Mouse (Mus musculus) myocyte (in vitro differentiated cells): ENCODE measurements around the gene Eepd1. TPM values are rescaled to one million over a fixed set of nuclear protein-coding genes. Genes with fewer than 3 reads are reported as not detected.

Experiments used
- H3K27me3 ChIP-seq: one replicate; pipeline ENCODE4 v1.6.1; 2011; ENCODE audit not compliant: control insufficient read depth, insufficient read depth, insufficient read length
- H3K36me3 ChIP-seq: one replicate; pipeline ENCODE4 v1.6.1; 2011; ENCODE audit not compliant: control insufficient read depth, insufficient read depth
- H3K4me2 ChIP-seq: one replicate; pipeline ENCODE4 v1.6.1; 2011; ENCODE audit warnings: low read depth, control low read depth
- H3K4me3 ChIP-seq: one replicate; pipeline ENCODE4 v1.5.1; 2011; ENCODE audit warnings: mild to moderate bottlenecking, control low read depth, moderate library complexity
- H3K79me2 ChIP-seq: one replicate; pipeline ENCODE4 v1.6.1; 2011; ENCODE audit not compliant: control insufficient read depth, insufficient read depth
- H3ac ChIP-seq: one replicate; pipeline ENCODE4 v1.6.1; 2011; ENCODE audit not compliant: control insufficient read depth, insufficient read length
- CEBPB ChIP-seq: IDR thresholded peaks from 2 replicates; pipeline ENCODE4 v1.6.1; 2011; ENCODE audit warnings: mild to moderate bottlenecking, moderate library complexity; ENCODE audit not compliant: poor library complexity, insufficient read depth, severe bottlenecking
- E2F4 ChIP-seq: IDR thresholded peaks from one replicate; pipeline ENCODE4 v1.6.1; 2011; ENCODE audit warnings: mild to moderate bottlenecking, control low read depth, moderate library complexity; ENCODE audit not compliant: insufficient read depth
- MAX ChIP-seq: IDR thresholded peaks from one replicate; pipeline ENCODE4 v1.6.1; 2011; ENCODE audit warnings: low read depth, mild to moderate bottlenecking, control low read depth
- MYOD1 ChIP-seq, 3 experiments: IDR thresholded peaks; one replicate each; pipeline ENCODE4 v1.6.1; 2011; ENCODE audit warnings: control low read depth in 2 of 3, low read depth in 2 of 3, mild to moderate bottlenecking in 2 of 3, moderate library complexity in 1 of 3; ENCODE audit not compliant: insufficient read length in 2 of 3, control insufficient read depth in 1 of 3
- MYOG ChIP-seq, 3 experiments: IDR thresholded peaks; one replicate each; pipeline ENCODE4 v1.6.1; 2011; ENCODE audit warnings: control low read depth in 2 of 3, low read depth in 2 of 3, mild to moderate bottlenecking in 2 of 3; ENCODE audit not compliant: insufficient read length in 2 of 3, control insufficient read depth in 1 of 3, insufficient read depth in 1 of 3
- POLR2A ChIP-seq: IDR thresholded peaks from one replicate; pipeline ENCODE4 v1.6.1; 2011; ENCODE audit warnings: low read depth, mild to moderate bottlenecking, control low read depth, moderate library complexity; ENCODE audit not compliant: insufficient read length
- POLR2AphosphoS2 ChIP-seq: IDR thresholded peaks from one replicate; pipeline ENCODE4 v1.6.1; 2011; ENCODE audit warnings: low read depth, control low read depth; ENCODE audit not compliant: insufficient read length
- REST ChIP-seq: IDR thresholded peaks from one replicate; pipeline ENCODE4 v1.6.1; 2011; ENCODE audit warnings: mild to moderate bottlenecking, control low read depth, moderate library complexity; ENCODE audit not compliant: insufficient read depth, insufficient read length
- SRF ChIP-seq: IDR thresholded peaks from one replicate; pipeline ENCODE4 v1.6.1; 2011; ENCODE audit warnings: low read depth; ENCODE audit not compliant: control insufficient read depth, insufficient read length
- TCF12 ChIP-seq: IDR thresholded peaks from one replicate; pipeline ENCODE4 v1.6.1; 2011; ENCODE audit warnings: mild to moderate bottlenecking, control low read depth; ENCODE audit not compliant: poor library complexity, insufficient read depth, severe bottlenecking
- TCF3 ChIP-seq: IDR thresholded peaks from one replicate; pipeline ENCODE4 v1.6.1; 2011; ENCODE audit warnings: low read depth, control low read depth; ENCODE audit not compliant: insufficient read length
- USF1 ChIP-seq: IDR thresholded peaks from one replicate; pipeline ENCODE4 v1.6.1; 2011; ENCODE audit warnings: low read depth, mild to moderate bottlenecking, control low read depth, moderate library complexity
- polyA plus RNA-seq: library from polyadenylated mRNA; unstranded; fragments of >200 nt; fragmentation: generic; extraction: Trizol; gene quantifications from one replicate; pipeline ENCODE4 v1.2.1, GENCODE M21; 2012; ENCODE audit warnings: missing spikeins

The Eepd1 gene
- polyA plus RNA-seq, 1 experiment = 6.7 TPM

DNA sequence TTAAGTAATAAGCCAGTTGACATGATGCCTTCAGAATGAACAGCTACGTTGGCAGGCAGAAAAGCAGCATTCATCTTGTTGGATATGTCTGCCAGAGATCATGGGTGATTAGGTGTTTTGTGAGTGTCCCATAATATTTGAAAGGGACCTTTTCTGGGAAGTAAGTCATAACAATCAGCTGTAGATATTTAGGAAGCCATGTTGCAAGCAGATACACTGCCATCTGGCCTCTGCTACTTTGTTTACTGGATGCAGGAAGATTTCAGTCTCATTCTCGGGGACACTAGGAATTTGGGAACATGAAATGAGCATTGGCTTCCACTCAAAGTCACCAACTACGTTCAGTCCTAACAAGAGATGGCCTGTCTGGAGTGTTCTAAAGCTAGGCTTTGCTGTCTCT, 54.1 kb downstream of the Eepd1 start:
- Histone ChIP-seq H3K27me3 (no peaks in the 10 kb centered on the region), H3K4me2 (no peak overlapping the region), H3ac (no peak overlapping the region), H3K36me3 (no peaks in the 10 kb centered on the region), H3K79me2 (no peaks in the 10 kb centered on the region), H3K4me3 (no peak overlapping the region)
- no peak for TF ChIP-seq MYOG (IDR thresholded peaks at IDR 0.05; ENCODE audit: control insufficient read depth in 1 of 3, insufficient read depth in 1 of 3, insufficient read length in 2 of 3, low read depth in 2 of 3)
- no peak for TF ChIP-seq POLR2A
- no peak for TF ChIP-seq TCF3
- no peak for TF ChIP-seq REST
- TF ChIP-seq CEBPB = no peak
- no peak for TF ChIP-seq E2F4
- TF ChIP-seq MAX = no peak

- no peaks in the 10 kb centered on the region for H3K36me3 ChIP-seq
- no peak for TF ChIP-seq SRF
- TF ChIP-seq POLR2AphosphoS2 = no peak
- TF ChIP-seq MAX = no peak
- TF ChIP-seq MYOD1 (IDR thresholded peaks at IDR 0.05; ENCODE audit: control insufficient read depth in 1 of 3, insufficient read length in 2 of 3, low read depth in 2 of 3) = no peak
- no peak for TF ChIP-seq REST
- no peak for TF ChIP-seq USF1
- no peak for TF ChIP-seq CEBPB
- TF ChIP-seq MYOG (IDR thresholded peaks at IDR 0.05; ENCODE audit: control insufficient read depth in 1 of 3, insufficient read depth in 1 of 3, insufficient read length in 2 of 3, low read depth in 2 of 3) = no peak
- no peak for TF ChIP-seq E2F4
- no peak for TF ChIP-seq TCF3
- no peak for TF ChIP-seq TCF12
- TF ChIP-seq POLR2A = no peak
- H3K27me3 ChIP-seq = no peaks in the 10 kb centered on the region
- no peak overlapping the region for H3K4me2 ChIP-seq
- H3K4me3 ChIP-seq = no peak overlapping the region
- H3K79me2 ChIP-seq = no peaks in the 10 kb centered on the region
- no peak overlapping the region for H3ac ChIP-seq
Observed at GRCm38 (mm10) chr9:25539461-25539860, 58.1 kb downstream of the Eepd1 start.

DNA sequence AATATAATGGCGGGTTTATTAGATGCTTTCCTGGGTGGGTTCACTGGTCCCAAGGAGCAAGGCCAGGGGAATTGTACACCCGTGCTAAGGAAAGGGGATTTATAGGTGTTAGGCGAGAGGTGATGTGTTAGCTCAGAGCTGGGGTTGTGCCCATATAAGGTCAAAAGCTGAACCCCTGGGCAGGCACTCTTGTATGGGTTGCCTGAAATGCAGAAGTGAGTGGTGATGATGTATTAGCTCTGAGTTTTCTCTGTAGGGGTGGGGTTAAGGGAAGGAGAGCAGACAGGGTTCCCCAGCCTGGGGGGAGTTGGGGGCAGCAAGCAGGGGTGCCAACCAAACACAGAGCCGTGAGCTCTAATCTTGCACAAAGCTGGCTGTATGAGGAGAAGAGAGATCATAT, 60.0 kb downstream of the Eepd1 start:
- no peak overlapping the region for H3K4me2 ChIP-seq
- H3ac ChIP-seq = no peak overlapping the region
- no peaks in the 10 kb centered on the region for H3K27me3 ChIP-seq
- TF ChIP-seq TCF12 = no peak
- no peak for TF ChIP-seq CEBPB
- TF ChIP-seq E2F4 = no peak
- no peak for TF ChIP-seq TCF3
- TF ChIP-seq USF1 = no peak
- H3K79me2 ChIP-seq = no peaks in the 10 kb centered on the region
- no peak overlapping the region for H3K4me3 ChIP-seq
- no peaks in the 10 kb centered on the region for H3K36me3 ChIP-seq

DNA sequence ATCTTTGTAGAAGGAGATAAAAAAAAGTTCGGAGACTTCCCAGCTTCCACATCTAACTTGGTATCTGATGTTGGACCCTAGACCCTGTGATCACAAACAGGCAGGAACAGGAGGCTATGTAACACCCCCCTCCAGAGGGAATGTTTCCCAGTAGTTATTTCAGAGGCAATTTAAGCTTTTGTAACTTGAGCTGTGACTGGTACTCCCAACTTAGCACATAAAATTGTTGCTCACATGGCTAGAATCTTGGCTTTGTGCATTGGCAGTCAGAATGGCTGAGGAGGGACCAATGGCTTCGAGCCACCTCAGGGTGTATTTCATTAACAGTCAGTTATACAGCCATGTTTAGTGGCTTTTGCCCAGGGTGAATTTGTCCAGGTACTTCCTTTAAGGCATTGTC, 63.9 kb downstream of the Eepd1 start:
- Histone ChIP-seq H3K4me3 (no peak overlapping the region), H3K79me2 (no peaks in the 10 kb centered on the region), H3K36me3 (no peaks in the 10 kb centered on the region), H3ac (no peak overlapping the region), H3K27me3 (no peaks in the 10 kb centered on the region), H3K4me2 (peak overlapping the region; percentile 36)
- TF ChIP-seq USF1 (peak; percentile 23), E2F4 (no peak)

GRCm38 (mm10) chr9:25549130-25550060, 68.0 kb downstream of the Eepd1 start:
- Histone ChIP-seq H3ac (no peak overlapping the region), H3K4me2 (no peak overlapping the region), H3K27me3 (no peaks in the 10 kb centered on the region), H3K79me2 (no peaks in the 10 kb centered on the region), H3K36me3 (no peaks in the 10 kb centered on the region), H3K4me3 (no peak overlapping the region)
- TF ChIP-seq POLR2A (no peak), E2F4 (no peak), SRF (no peak), MYOD1 (IDR thresholded peaks at IDR 0.05; ENCODE audit: control insufficient read depth in 1 of 3, insufficient read length in 2 of 3, low read depth in 2 of 3) (no peak), REST (no peak), MYOG (IDR thresholded peaks at IDR 0.05; ENCODE audit: control insufficient read depth in 1 of 3, insufficient read depth in 1 of 3, insufficient read length in 2 of 3, low read depth in 2 of 3) (no peak)
